Mouse (Mus musculus) liver, embryonic 13.5 days (tissue): ENCODE results near the gene Pafah1b2. TPM values are rescaled to one million over a fixed set of nuclear protein-coding genes. Genes with fewer than 3 reads are reported as not detected.

Source experiments
- ATAC-seq: fragments of 200-750 bp; cut with Nextera tagmentation; 2 replicates; pipeline ENCODE4 v1.8.0; 2017; ENCODE audit warnings: low read depth, mild to moderate bottlenecking, moderate number of reproducible peaks, moderate library complexity
- DNase-seq: peaks from one replicate; pipeline ENCODE4 v3.0.0; 2022
- H3K27ac ChIP-seq: fragments of 300-500 bp; sonication (generic); 2 replicates; pipeline ENCODE4 v1.5.1; 2015; ENCODE audit warnings: moderate library complexity, mild to moderate bottlenecking, inconsistent platforms
- H3K27me3 ChIP-seq: fragments of 300-500 bp; sonication (generic); 2 replicates; pipeline ENCODE4 v1.6.1; 2015; ENCODE audit warnings: mild to moderate bottlenecking, inconsistent platforms
- H3K36me3 ChIP-seq: fragments of 300-500 bp; sonication (generic); 2 replicates; pipeline ENCODE4 v1.6.1; 2015; ENCODE audit warnings: mild to moderate bottlenecking, inconsistent platforms
- H3K4me1 ChIP-seq: fragments of 300-500 bp; sonication (generic); replicated peaks from 2 replicates; pipeline ENCODE4 v1.6.1; 2015; ENCODE audit warnings: inconsistent platforms
- H3K4me2 ChIP-seq: fragments of 300-500 bp; sonication (generic); 2 replicates; pipeline ENCODE4 v1.6.1; 2015; ENCODE audit warnings: inconsistent platforms, mild to moderate bottlenecking, moderate library complexity
- H3K4me3 ChIP-seq: fragments of 300-500 bp; sonication (generic); replicated peaks from 2 replicates; pipeline ENCODE4 v1.5.1; 2015; ENCODE audit warnings: mild to moderate bottlenecking, inconsistent platforms
- H3K9ac ChIP-seq: fragments of 300-500 bp; sonication (generic); 2 replicates; pipeline ENCODE4 v1.6.1; 2015; ENCODE audit warnings: mild to moderate bottlenecking, inconsistent platforms
- H3K9me3 ChIP-seq: fragments of 300-500 bp; sonication (generic); replicated peaks from 2 replicates; pipeline ENCODE4 v1.6.1; 2016; ENCODE audit warnings: inconsistent platforms
- WGBS: fragments of 180-500 bp; shearing (Covaris S2); methylation state at CpG from one replicate; pipeline ENCODE4 v1.1.7; 2015; ENCODE audit not compliant: insufficient replicate concordance; 5-methylcytosine and 5-hydroxymethylcytosine counted together
- polyA plus RNA-seq: library from polyadenylated mRNA; unstranded; fragments of >200 nt; fragmentation: Nextera tagmentation; extraction: Ambion mirVana; gene quantifications from 2 replicates; pipeline ENCODE4 v1.2.1, GENCODE M21; 2015

Gene Pafah1b2
- polyA plus RNA-seq, 1 experiment from 2014 or later, result 80.3 TPM

GRCm38 (mm10) chr9:46041186-46041585 lies 28.7 kb upstream of the Pafah1b2 start:
- WGBS, result 39% methylated on average over 2 of the region's 2 CpGs
- ATAC-seq, result no peak
- DNase-seq, result no peak

GRCm38 (mm10) chr9:46038786-46039185 lies 26.3 kb upstream of the Pafah1b2 start:
- ATAC-seq, result no peak
- 93% methylated on average over 13 of the region's 13 CpGs for whole genome bisulfite sequencing
- no peak overlapping the region for H3K4me3 ChIP-seq

More at GRCm38 (mm10) chr9:46041186-46041585, 28.7 kb upstream of the Pafah1b2 start:
- Histone ChIP-seq H3K9ac (no peak overlapping the region), H3K36me3 (no peaks in the 10 kb centered on the region; the same call in 1 of the 2 replicates), H3K9me3 (no peaks in the 10 kb centered on the region), H3K27me3 (no peaks in the 10 kb centered on the region), H3K4me1 (0 out of 2 replicates have a peak, but pooled peaks cover 3% of the 10 kb centered on the region), H3K4me2 (no peak overlapping the region), H3K27ac (no peak overlapping the region), H3K4me3 (no peak overlapping the region)

GRCm38 (mm10) chr9:46036881-46037280 lies 24.4 kb upstream of the Pafah1b2 start:
- ATAC-seq (no peak), DNase-seq (no peak)
- Histone ChIP-seq H3K36me3 (no peaks in the 10 kb centered on the region; the same call in 1 of the 2 replicates), H3K9ac (no peak overlapping the region), H3K4me1 (peaks cover 21% of the 10 kb centered on the region), H3K4me3 (no peak overlapping the region), H3K4me2 (no peak overlapping the region), H3K27me3 (no peaks in the 10 kb centered on the region), H3K27ac (no peak overlapping the region), H3K9me3 (no peaks in the 10 kb centered on the region)
- 85% methylated on average over 8 of the region's 8 CpGs for WGBS

More at GRCm38 (mm10) chr9:46038786-46039185, 26.3 kb upstream of the Pafah1b2 start:
- H3K27ac ChIP-seq, result no peak overlapping the region
- peaks cover 6% of the 10 kb centered on the region for H3K4me1 ChIP-seq
- no peak overlapping the region for H3K9ac ChIP-seq
- DNase-seq, result no peak
- H3K9me3 ChIP-seq, result no peaks in the 10 kb centered on the region
- H3K27me3 ChIP-seq, result no peaks in the 10 kb centered on the region
- H3K4me2 ChIP-seq, result no peak overlapping the region
- no peaks in the 10 kb centered on the region; the same call in 1 of the 2 replicates for H3K36me3 ChIP-seq

DNA sequence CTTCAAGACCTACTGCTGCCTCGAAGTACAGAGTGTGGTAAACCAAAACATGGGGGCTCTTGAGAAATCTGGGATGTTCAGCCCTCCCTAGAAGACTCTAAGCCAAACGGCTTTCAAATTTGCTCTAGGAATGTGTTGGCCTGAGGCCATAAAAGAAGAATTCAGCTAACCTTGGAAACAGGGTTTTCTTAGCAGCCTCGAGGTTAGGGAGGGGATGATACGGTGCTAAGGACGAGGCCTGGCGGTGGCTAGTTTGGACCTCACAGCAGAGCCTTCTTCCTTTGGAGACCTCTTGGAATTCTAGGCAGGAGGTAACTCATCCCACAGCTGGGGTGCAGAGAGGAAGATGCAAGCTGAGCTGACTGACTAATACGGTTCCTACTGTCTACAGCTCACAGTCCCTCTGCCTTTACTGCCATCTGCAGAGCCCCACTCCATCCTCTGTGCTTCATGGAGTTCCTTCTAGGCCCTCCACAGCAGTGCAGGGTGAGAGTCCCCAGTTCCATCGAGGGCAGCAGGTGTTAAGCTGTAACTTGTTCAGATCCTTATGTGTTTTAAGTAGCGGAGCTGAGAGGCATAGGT lies 22.9 kb upstream of the Pafah1b2 start:
- Histone ChIP-seq H3K27ac (no peak overlapping the region), H3K4me3 (no peak overlapping the region), H3K36me3 (no peaks in the 10 kb centered on the region; the same call in 1 of the 2 replicates), H3K27me3 (no peaks in the 10 kb centered on the region), H3K9me3 (no peaks in the 10 kb centered on the region), H3K4me1 (peaks cover 31% of the 10 kb centered on the region), H3K9ac (no peak overlapping the region), H3K4me2 (no peak overlapping the region)
- no peak for ATAC-seq
- WGBS, result 69% methylated on average over 9 of the region's 9 CpGs
- no peak for DNase-seq

DNA sequence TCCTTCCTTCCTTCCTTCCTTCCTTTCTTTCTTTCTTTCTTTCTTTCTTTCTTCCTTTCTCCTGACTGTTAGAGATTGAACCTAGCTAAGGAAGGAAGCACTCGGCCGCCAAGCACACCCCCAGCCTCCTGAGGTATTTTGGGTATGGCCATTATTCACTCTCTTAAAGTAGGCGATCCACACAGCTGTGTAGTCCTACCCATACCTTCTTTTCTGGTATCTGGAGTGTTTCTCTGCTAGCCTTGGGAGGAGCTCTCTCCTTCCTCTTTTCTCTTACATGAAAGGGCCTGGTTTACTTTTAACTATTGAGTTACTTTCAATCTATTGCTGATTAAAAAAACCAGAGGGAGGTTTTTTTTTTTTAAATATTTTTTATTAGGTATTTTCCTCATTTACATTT lies 21.4 kb upstream of the Pafah1b2 start:
- Histone ChIP-seq H3K4me1 (peaks cover 45% of the 10 kb centered on the region), H3K4me2 (no peak overlapping the region), H3K9me3 (no peaks in the 10 kb centered on the region), H3K9ac (no peak overlapping the region), H3K27me3 (no peaks in the 10 kb centered on the region), H3K4me3 (no peak overlapping the region), H3K27ac (no peak overlapping the region), H3K36me3 (no peaks in the 10 kb centered on the region)
- no peak for ATAC-seq
- 41% methylated on average over 3 of the region's 3 CpGs for WGBS
- no peak for DNase-seq

DNA sequence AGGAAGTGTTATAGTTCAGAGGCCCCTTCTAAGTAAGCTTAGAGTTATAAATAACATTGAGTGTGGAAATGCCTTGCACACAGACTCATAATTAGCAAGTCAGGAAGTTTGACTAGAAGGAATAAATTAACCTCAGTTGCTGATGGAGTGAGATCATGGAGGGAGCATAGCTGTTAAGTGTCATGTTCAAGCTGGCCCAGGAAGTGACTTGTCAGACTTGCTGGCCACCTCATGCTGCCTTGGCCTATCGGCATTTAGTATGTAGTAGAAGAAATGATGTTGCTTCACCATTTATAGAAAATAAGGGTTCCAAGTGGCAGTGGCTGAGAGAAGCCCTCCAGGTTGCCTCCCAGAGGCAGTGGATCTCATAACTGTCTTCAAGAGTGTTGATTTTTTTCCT lies 20.6 kb upstream of the Pafah1b2 start:
- H3K9ac ChIP-seq, result no peak overlapping the region
- DNase-seq, result no peak
- H3K4me2 ChIP-seq, result no peak overlapping the region
- ATAC-seq, result no peak
- no peak overlapping the region for H3K27ac ChIP-seq
- no peaks in the 10 kb centered on the region for H3K36me3 ChIP-seq
- H3K27me3 ChIP-seq, result no peaks in the 10 kb centered on the region
- 45% methylated on average over 1 of the region's 1 CpGs for WGBS
- H3K4me1 ChIP-seq, result peaks cover 45% of the 10 kb centered on the region
- no peak overlapping the region for H3K4me3 ChIP-seq
- H3K9me3 ChIP-seq, result no peaks in the 10 kb centered on the region

GRCm38 (mm10) chr9:46032190-46032589 lies 19.7 kb upstream of the Pafah1b2 start:
- no peak for ATAC-seq
- no peak for DNase-seq
- H3K9me3 ChIP-seq, result no peaks in the 10 kb centered on the region
- no peaks in the 10 kb centered on the region for H3K36me3 ChIP-seq
- H3K4me3 ChIP-seq, result no peak overlapping the region
- no peak overlapping the region for H3K9ac ChIP-seq
- H3K4me2 ChIP-seq, result no peak overlapping the region
- H3K27ac ChIP-seq, result no peak overlapping the region
- peaks cover 47% of the 10 kb centered on the region for H3K4me1 ChIP-seq
- H3K27me3 ChIP-seq, result no peaks in the 10 kb centered on the region
- WGBS, result 69% methylated on average over 6 of the region's 6 CpGs

DNA sequence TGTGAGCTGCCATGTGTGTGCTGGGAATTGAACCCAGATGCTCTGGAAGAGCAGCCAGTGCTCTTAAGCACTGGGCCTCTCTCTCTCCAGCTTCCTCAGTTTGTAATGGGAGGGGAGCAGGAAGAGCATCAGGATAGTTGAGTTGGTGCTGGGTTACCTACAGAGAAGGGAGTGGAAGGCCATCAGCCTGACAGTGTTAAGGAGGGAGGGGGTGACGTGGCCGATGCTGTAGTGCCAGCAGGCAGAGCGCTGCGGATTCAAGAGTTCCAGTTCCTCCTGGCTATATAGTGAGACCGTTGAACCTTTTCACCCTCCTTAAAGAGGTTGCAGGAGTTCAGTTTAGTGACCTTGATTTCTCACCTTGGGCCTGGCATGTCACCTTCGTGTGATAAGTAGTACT lies 18.5 kb upstream of the Pafah1b2 start:
- WGBS, result 67% methylated on average over 6 of the region's 6 CpGs
- no peaks in the 10 kb centered on the region for H3K27me3 ChIP-seq
- no peaks in the 10 kb centered on the region for H3K36me3 ChIP-seq
- H3K4me1 ChIP-seq, result peaks cover 49% of the 10 kb centered on the region
- no peak overlapping the region for H3K9ac ChIP-seq
- H3K27ac ChIP-seq, result no peak overlapping the region
- no peak overlapping the region for H3K4me3 ChIP-seq
- H3K4me2 ChIP-seq, result no peak overlapping the region
- ATAC-seq, result no peak
- no peaks in the 10 kb centered on the region for H3K9me3 ChIP-seq
- DNase-seq, result no peak

DNA sequence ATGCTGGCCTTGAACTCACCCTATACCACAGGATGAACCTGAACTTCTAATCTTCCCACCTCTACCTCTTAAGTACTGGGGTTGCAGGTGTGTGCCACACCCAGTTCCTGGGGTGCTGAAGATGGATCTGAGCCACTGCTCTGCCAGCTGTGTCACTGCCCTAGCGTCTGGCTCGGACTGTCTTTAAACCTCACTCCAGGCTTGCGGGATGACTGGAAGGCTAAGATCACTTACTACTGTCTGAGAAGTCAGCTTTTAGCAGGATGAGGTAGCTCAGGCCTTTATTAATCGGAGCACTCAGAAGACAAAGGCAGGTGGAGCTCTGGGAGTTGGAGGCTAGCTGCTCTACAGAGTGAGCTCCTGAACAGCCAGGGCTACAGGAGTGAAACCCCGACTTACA lies 17.7 kb upstream of the Pafah1b2 start:
- ATAC-seq (no peak), DNase-seq (no peak)
- H3K9me3 ChIP-seq, result no peaks in the 10 kb centered on the region
- H3K4me3 ChIP-seq, result no peak overlapping the region
- no peak overlapping the region for H3K4me2 ChIP-seq
- no peaks in the 10 kb centered on the region for H3K36me3 ChIP-seq
- no peak overlapping the region for H3K27ac ChIP-seq
- H3K4me1 ChIP-seq, result peaks cover 44% of the 10 kb centered on the region
- H3K27me3 ChIP-seq, result no peaks in the 10 kb centered on the region
- no peak overlapping the region for H3K9ac ChIP-seq
- WGBS, result 69% methylated on average over 5 of the region's 5 CpGs

DNA sequence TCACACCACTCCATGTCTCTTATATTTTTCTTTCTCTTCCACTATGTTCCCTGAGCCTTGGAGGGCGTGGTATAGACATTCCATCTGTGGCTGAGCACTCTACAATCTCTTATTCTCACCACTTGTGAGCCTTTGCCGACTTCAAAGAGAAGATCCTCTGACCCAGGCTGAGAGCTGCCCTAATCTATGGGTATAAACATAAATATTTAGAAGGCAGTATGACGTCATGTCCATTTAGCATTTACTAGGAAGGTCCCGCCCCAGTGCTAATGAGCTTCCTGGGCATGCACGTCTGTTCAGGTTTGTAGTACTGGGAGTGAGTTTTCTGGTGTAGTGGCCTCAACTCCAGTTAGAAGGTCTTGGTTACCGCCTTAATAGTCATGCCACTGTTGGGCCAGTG lies 17.0 kb upstream of the Pafah1b2 start:
- WGBS, result 66% methylated on average over 6 of the region's 6 CpGs
- no peak overlapping the region for H3K9ac ChIP-seq
- ATAC-seq, result no peak
- no peaks in the 10 kb centered on the region for H3K36me3 ChIP-seq
- no peaks in the 10 kb centered on the region for H3K27me3 ChIP-seq
- H3K4me3 ChIP-seq, result no peak overlapping the region
- H3K4me1 ChIP-seq, result peaks cover 47% of the 10 kb centered on the region
- H3K27ac ChIP-seq, result no peak overlapping the region
- H3K9me3 ChIP-seq, result no peaks in the 10 kb centered on the region
- no peak overlapping the region for H3K4me2 ChIP-seq
- no peak for DNase-seq

DNA sequence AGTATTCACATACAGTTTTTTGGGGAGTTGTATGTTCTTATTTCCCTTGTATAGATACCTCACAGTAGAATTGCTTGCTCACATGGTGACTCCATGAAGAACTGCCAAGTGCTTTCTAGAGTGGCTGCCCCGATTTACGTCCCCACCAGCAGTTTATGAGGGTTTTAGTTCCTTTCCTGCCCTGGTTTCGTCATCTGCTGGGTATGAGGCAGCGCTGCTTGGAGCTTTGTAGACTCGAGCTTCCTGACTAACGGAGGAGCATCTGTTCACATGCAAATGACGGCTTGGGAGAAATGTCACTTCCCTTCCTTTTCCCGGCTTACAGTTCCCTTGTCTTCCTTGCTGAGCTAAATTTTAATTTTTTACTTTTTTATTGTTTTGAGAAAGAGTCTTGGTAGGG lies 15.5 kb upstream of the Pafah1b2 start:
- Histone ChIP-seq H3K4me3 (no peak overlapping the region), H3K36me3 (no peaks in the 10 kb centered on the region), H3K27ac (no peak overlapping the region), H3K9ac (no peak overlapping the region), H3K9me3 (no peaks in the 10 kb centered on the region), H3K4me1 (peaks cover 42% of the 10 kb centered on the region), H3K4me2 (no peak overlapping the region), H3K27me3 (no peaks in the 10 kb centered on the region)
- DNase-seq (no peak), ATAC-seq (no peak)
- 54% methylated on average over 8 of the region's 8 CpGs for WGBS
